Mouse (Mus musculus) midbrain, embryonic 15.5 days (tissue): Measurements from ENCODE around the gene Atp8a2. TPM values are rescaled to one million over a fixed set of nuclear protein-coding genes. Genes with fewer than 3 reads are reported as not detected.

Experiments
- ATAC-seq: fragments of 200-750 bp; cut with Nextera tagmentation; replicated peaks from 2 replicates; pipeline ENCODE4 v1.8.0; 2017; ENCODE audit warnings: moderate TSS enrichment
- H3K27ac ChIP-seq: fragments of 300-500 bp; sonication (generic); 2 replicates; pipeline ENCODE4 v1.5.1; 2015; ENCODE audit warnings: mild to moderate bottlenecking, inconsistent platforms
- H3K27me3 ChIP-seq: fragments of 300-500 bp; sonication (generic); replicated peaks from 2 replicates; pipeline ENCODE4 v1.6.1; 2015; ENCODE audit warnings: inconsistent platforms
- H3K36me3 ChIP-seq: fragments of 300-500 bp; sonication (generic); replicated peaks from 2 replicates; pipeline ENCODE4 v1.6.1; 2015; ENCODE audit warnings: inconsistent platforms
- H3K4me1 ChIP-seq: fragments of 300-500 bp; sonication (generic); 2 replicates; pipeline ENCODE4 v1.6.1; 2015; ENCODE audit warnings: inconsistent platforms
- H3K4me2 ChIP-seq: fragments of 300-500 bp; sonication (generic); 2 replicates; pipeline ENCODE4 v1.6.1; 2015; ENCODE audit warnings: inconsistent platforms, mild to moderate bottlenecking, moderate library complexity
- H3K4me3 ChIP-seq: fragments of 300-500 bp; sonication (generic); 2 replicates; pipeline ENCODE4 v1.5.1; 2015; ENCODE audit warnings: mild to moderate bottlenecking, inconsistent platforms
- H3K9ac ChIP-seq: fragments of 300-500 bp; sonication (generic); 2 replicates; pipeline ENCODE4 v1.6.1; 2015; ENCODE audit warnings: mild to moderate bottlenecking, inconsistent platforms
- H3K9me3 ChIP-seq: fragments of 300-500 bp; sonication (generic); 2 replicates; pipeline ENCODE4 v1.6.1; 2016; ENCODE audit warnings: inconsistent platforms
- WGBS: fragments of 180-500 bp; shearing (Covaris S2); methylation state at CpG from one replicate; pipeline ENCODE4 v1.1.7; 2015; ENCODE audit warnings: mixed read lengths; 5-methylcytosine and 5-hydroxymethylcytosine counted together
- polyA plus RNA-seq: library from polyadenylated mRNA; unstranded; fragments of >200 nt; fragmentation: Nextera tagmentation; extraction: Ambion mirVana; gene quantifications from 2 replicates; pipeline ENCODE4 v1.2.1, GENCODE M21; 2015

Gene Atp8a2
- polyA plus RNA-seq, 1 experiment from 2014 or later, result 49.6 TPM

GRCm38 (mm10) chr14:59971221-59971730 lies 225.7 kb downstream of the Atp8a2 start:
- Histone ChIP-seq H3K4me2 (no peak overlapping the region), H3K36me3 (no peaks in the 10 kb centered on the region), H3K9ac (no peak overlapping the region), H3K9me3 (no peaks in the 10 kb centered on the region), H3K4me3 (no peak overlapping the region), H3K4me1 (peaks cover 13% of the 10 kb centered on the region), H3K27ac (no peak overlapping the region), H3K27me3 (no peaks in the 10 kb centered on the region)
- ATAC-seq, result no peak
- 52% methylated on average over 5 of the region's 5 CpGs for WGBS

- WGBS, result 8% methylated on average over 7 of the region's 7 CpGs
These were observed 227.4 kb downstream of the Atp8a2 start for GRCm38 (mm10) chr14:59969485-59970134.

GRCm38 (mm10) chr14:59967847-59968550 lies 229.0 kb downstream of the Atp8a2 start:
- peaks cover 13% of the 10 kb centered on the region for H3K4me1 ChIP-seq
- H3K27me3 ChIP-seq, result no peaks in the 10 kb centered on the region
- WGBS, result 86% methylated on average over 8 of the region's 8 CpGs
- H3K27ac ChIP-seq, result no peak overlapping the region
- H3K36me3 ChIP-seq, result no peaks in the 10 kb centered on the region
- ATAC-seq, result no peak
- H3K9ac ChIP-seq, result no peak overlapping the region
- H3K4me2 ChIP-seq, result no peak overlapping the region
- no peak overlapping the region for H3K4me3 ChIP-seq
- no peaks in the 10 kb centered on the region for H3K9me3 ChIP-seq

More at GRCm38 (mm10) chr14:59969485-59970134, 227.4 kb downstream of the Atp8a2 start:
- no peak overlapping the region for H3K9ac ChIP-seq
- H3K36me3 ChIP-seq, result no peaks in the 10 kb centered on the region
- no peak overlapping the region for H3K4me3 ChIP-seq
- H3K4me1 ChIP-seq, result peaks cover 13% of the 10 kb centered on the region
- no peaks in the 10 kb centered on the region for H3K27me3 ChIP-seq
- ATAC-seq, result peak; percentile 79
- H3K4me2 ChIP-seq, result no peak overlapping the region
- no peaks in the 10 kb centered on the region for H3K9me3 ChIP-seq
- H3K27ac ChIP-seq, result no peak overlapping the region

DNA sequence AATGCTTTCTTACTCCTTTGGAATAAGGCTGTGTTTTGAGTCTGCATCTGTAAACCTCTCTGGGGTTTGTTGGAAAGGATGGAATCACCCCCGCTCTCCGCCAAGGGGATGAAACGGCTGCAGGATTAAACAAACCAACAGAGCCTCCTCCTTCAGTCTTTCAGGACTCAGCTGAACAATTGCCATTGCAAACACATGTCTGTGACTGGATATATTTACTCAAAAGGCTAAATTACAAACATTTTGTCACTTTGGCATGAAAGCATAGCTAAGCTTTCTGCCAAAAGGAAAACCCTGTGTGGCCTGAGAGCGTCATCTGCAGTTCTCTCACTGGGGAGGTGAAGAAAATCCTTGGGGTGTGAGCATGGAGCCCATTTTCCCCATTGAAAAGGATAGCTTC lies 230.0 kb downstream of the Atp8a2 start:
- Histone ChIP-seq H3K4me2 (no peak overlapping the region), H3K27ac (no peak overlapping the region), H3K36me3 (no peaks in the 10 kb centered on the region), H3K9ac (no peak overlapping the region), H3K4me3 (no peak overlapping the region), H3K9me3 (no peaks in the 10 kb centered on the region), H3K4me1 (peaks cover 13% of the 10 kb centered on the region), H3K27me3 (no peaks in the 10 kb centered on the region)
- ATAC-seq, result no peak
- WGBS, result 68% methylated on average over 4 of the region's 4 CpGs

DNA sequence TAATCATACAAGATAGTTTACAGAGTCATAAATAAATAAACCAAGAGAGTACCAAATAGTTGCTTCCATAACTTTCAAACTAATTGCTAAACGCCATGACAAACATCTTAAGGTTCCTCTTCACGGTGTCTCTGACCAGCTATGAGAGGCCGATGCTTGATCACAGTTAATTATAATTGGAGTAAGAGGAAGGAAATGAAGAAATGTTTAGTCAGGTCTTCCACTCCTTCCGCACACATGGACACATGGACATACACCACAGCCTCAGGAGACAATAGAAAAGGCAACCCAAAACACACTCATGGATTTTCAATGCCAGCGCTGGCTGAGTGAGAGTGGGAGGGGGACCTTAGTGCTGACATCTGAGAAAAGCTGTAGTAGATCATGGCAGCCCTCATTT lies 232.4 kb downstream of the Atp8a2 start:
- Histone ChIP-seq H3K9ac (no peak overlapping the region), H3K36me3 (no peaks in the 10 kb centered on the region), H3K27ac (no peak overlapping the region), H3K9me3 (no peaks in the 10 kb centered on the region), H3K4me2 (no peak overlapping the region), H3K4me3 (no peak overlapping the region), H3K4me1 (peaks cover 13% of the 10 kb centered on the region), H3K27me3 (no peaks in the 10 kb centered on the region)
- WGBS, result 94% methylated on average over 5 of the region's 5 CpGs
- ATAC-seq, result no peak

DNA sequence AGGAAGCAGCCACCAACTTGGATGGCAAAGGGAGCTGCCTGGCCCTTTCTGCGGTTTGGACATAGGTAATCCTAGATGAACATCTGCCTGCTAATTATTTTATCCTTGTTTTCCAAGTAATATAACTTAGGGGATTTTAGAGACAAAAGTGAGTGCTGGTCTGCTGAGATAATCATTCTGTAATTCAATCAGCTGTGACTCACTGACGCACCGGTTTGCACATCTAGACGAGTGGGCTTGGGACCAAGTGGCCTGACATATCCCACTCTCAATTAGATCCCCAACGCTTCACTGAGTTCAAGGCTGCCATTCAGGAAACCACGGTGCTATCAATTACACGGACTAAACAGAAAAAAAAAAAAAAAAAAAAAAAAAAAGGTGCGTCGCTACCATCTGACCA lies 236.0 kb downstream of the Atp8a2 start:
- Histone ChIP-seq H3K4me2 (no peak overlapping the region), H3K4me3 (no peak overlapping the region), H3K9ac (no peak overlapping the region), H3K27me3 (no peaks in the 10 kb centered on the region), H3K9me3 (no peaks in the 10 kb centered on the region), H3K27ac (no peak overlapping the region), H3K36me3 (no peaks in the 10 kb centered on the region), H3K4me1 (peaks cover 9% of the 10 kb centered on the region; the same call in 1 of the 2 replicates)
- no peak for ATAC-seq
- WGBS, result 40% methylated on average over 9 of the region's 9 CpGs

GRCm38 (mm10) chr14:59960214-59960890 lies 236.6 kb downstream of the Atp8a2 start:
- Histone ChIP-seq H3K4me2 (no peak overlapping the region), H3K9ac (no peak overlapping the region), H3K4me1 (peaks cover 9% of the 10 kb centered on the region; the same call in 1 of the 2 replicates), H3K27ac (no peak overlapping the region), H3K36me3 (no peaks in the 10 kb centered on the region), H3K9me3 (no peaks in the 10 kb centered on the region), H3K27me3 (no peaks in the 10 kb centered on the region), H3K4me3 (no peak overlapping the region)
- no peak for ATAC-seq
- WGBS, result 62% methylated on average over 9 of the region's 9 CpGs

GRCm38 (mm10) chr14:59959723-59960122 lies 237.3 kb downstream of the Atp8a2 start:
- no peaks in the 10 kb centered on the region for H3K9me3 ChIP-seq
- H3K9ac ChIP-seq, result no peak overlapping the region
- peaks cover 9% of the 10 kb centered on the region; the same call in 1 of the 2 replicates for H3K4me1 ChIP-seq
- no peak for ATAC-seq
- no peaks in the 10 kb centered on the region for H3K27me3 ChIP-seq
- no peak overlapping the region for H3K4me3 ChIP-seq
- H3K27ac ChIP-seq, result no peak overlapping the region
- no peaks in the 10 kb centered on the region for H3K36me3 ChIP-seq
- WGBS, result 65% methylated on average over 8 of the region's 8 CpGs
- H3K4me2 ChIP-seq, result no peak overlapping the region

GRCm38 (mm10) chr14:59949983-59950382 lies 247.0 kb downstream of the Atp8a2 start:
- H3K4me2 ChIP-seq, result no peak overlapping the region
- no peaks in the 10 kb centered on the region for H3K27me3 ChIP-seq
- no peak overlapping the region for H3K9ac ChIP-seq
- ATAC-seq, result no peak
- no peaks in the 10 kb centered on the region for H3K9me3 ChIP-seq
- H3K4me3 ChIP-seq, result no peak overlapping the region
- H3K4me1 ChIP-seq, result no peaks in the 10 kb centered on the region
- WGBS, result 19% methylated on average over 5 of the region's 5 CpGs
- H3K36me3 ChIP-seq, result no peaks in the 10 kb centered on the region
- H3K27ac ChIP-seq, result no peak overlapping the region

GRCm38 (mm10) chr14:59942864-59943611 lies 253.9 kb downstream of the Atp8a2 start:
- Histone ChIP-seq H3K9ac (no peak overlapping the region), H3K4me3 (no peak overlapping the region)

DNA sequence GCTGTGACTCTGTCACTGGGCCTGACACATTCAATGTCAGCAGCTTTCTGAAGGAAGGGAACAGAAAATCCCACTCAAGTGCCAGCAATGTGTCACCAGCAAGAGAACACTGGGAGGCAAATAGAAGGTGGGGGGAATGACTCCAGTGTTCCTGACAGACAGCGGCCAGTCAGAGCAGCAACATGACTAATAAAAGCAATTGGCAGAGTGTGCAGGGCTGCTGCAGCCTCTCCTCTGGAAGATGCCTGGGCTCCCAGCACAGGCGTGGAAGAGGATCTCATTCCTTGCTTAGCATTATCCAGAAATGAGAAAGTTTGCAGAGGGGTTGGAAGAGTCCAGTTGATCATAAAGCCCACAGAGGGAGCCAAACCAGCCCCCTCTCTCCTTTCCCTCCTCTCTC lies 254.8 kb downstream of the Atp8a2 start:
- Histone ChIP-seq H3K4me2 (no peak overlapping the region), H3K9me3 (no peaks in the 10 kb centered on the region), H3K27me3 (no peaks in the 10 kb centered on the region), H3K36me3 (no peaks in the 10 kb centered on the region), H3K27ac (no peak overlapping the region), H3K4me1 (no peaks in the 10 kb centered on the region), H3K9ac (no peak overlapping the region), H3K4me3 (no peak overlapping the region)
- no peak for ATAC-seq
- WGBS, result 68% methylated on average over 2 of the region's 2 CpGs

More at GRCm38 (mm10) chr14:59942864-59943611, 253.9 kb downstream of the Atp8a2 start:
- Histone ChIP-seq H3K27ac (no peak overlapping the region), H3K4me2 (no peak overlapping the region), H3K4me1 (no peaks in the 10 kb centered on the region), H3K36me3 (no peaks in the 10 kb centered on the region), H3K9me3 (no peaks in the 10 kb centered on the region), H3K27me3 (no peaks in the 10 kb centered on the region)
- ATAC-seq, result peak; percentile 91
- WGBS, result 36% methylated on average over 7 of the region's 7 CpGs

- no peaks in the 10 kb centered on the region for H3K27me3 ChIP-seq
- ATAC-seq, result no peak
- no peak overlapping the region for H3K4me3 ChIP-seq
- no peaks in the 10 kb centered on the region for H3K36me3 ChIP-seq
- no peak overlapping the region for H3K4me2 ChIP-seq
- 46% methylated on average over 6 of the region's 6 CpGs for WGBS
- H3K9ac ChIP-seq, result no peak overlapping the region
- no peaks in the 10 kb centered on the region for H3K9me3 ChIP-seq
- no peak overlapping the region for H3K27ac ChIP-seq
- no peaks in the 10 kb centered on the region; the same call in 1 of the 2 replicates for H3K4me1 ChIP-seq
These were observed 264.6 kb downstream of the Atp8a2 start for GRCm38 (mm10) chr14:59932355-59932754.
